Mouse (Mus musculus) G1E-ER4 (cell line): ENCODE results near the gene Gse1. TPM values are rescaled to one million over a fixed set of nuclear protein-coding genes. Genes with fewer than 3 reads are reported as not detected.

Experiments
- GATA1 ChIP-seq: IDR thresholded peaks from one replicate; pipeline ENCODE4 v1.8.0; 2012; ENCODE audit warnings: low read length, inconsistent platforms
- polyA plus RNA-seq: library from polyadenylated mRNA; stranded (reverse); fragments of >175 nt; gene quantifications from 2 replicates; pipeline ENCODE4 v1.2.3, GENCODE M21; 2012

The Gse1 gene
- polyA plus RNA-seq, 1 experiment: 139 TPM

DNA sequence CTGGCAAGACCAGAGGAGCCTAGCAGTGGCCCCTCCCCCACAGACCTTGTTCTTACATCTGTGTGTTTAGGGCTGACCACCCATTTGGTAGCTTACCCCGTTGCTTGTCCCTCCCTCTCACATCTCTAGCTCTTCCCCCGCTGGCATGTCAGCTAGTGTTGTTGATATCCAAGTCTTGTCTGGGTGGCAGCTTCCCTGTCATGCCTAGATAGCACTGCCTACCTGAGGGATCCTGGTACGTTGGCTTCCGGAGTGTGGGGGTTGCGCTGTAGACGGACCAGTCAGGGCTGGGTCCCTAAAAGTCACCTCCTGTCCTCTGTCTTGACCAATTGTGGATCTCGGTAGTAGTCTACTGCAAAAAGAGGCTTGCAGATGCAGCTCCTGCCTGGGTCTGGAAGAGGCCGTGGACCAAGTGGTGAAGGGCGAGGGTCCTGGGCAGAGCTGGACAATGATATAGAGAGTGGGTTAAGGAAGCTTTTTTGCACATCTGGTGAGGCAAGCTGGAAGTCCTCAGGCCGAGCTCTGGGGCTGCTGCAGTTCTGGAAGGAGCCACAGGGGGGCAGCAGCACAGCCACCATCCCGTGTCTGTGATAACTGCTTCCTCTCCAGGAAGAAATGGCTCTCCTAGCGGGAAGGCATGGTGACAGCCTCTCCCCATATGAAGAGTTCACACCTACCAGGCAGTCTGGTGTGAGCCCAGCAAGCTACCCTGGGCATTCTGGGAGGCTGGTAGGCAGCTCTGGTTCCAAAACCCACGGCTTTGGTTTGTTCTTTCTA lies 341.9 kb downstream of the Gse1 start:
- TF ChIP-seq GATA1: no peak

- TF ChIP-seq GATA1: no peak
Observed at GRCm38 (mm10) chr8:120571561-120571960, 343.3 kb downstream of the Gse1 start.

DNA sequence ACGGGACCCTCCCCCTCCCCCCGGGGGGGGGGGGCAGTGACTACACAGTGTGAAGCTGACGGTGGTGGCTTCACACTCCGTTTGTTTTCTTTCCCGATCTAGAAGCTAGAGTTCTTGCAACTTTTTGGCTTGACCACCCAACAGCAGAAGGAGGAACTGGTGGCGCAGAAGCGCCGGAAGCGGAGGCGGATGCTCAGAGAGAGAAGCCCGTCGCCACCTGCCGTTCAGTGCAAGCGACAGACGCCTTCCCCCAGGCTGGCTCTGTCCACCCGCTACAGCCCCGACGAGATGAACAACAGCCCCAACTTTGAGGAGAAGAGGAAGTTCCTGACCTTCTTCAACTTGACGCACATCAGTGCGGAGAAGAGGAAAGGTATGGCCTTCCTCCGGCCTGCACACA lies 344.3 kb downstream of the Gse1 start:
- TF ChIP-seq GATA1: no peak

DNA sequence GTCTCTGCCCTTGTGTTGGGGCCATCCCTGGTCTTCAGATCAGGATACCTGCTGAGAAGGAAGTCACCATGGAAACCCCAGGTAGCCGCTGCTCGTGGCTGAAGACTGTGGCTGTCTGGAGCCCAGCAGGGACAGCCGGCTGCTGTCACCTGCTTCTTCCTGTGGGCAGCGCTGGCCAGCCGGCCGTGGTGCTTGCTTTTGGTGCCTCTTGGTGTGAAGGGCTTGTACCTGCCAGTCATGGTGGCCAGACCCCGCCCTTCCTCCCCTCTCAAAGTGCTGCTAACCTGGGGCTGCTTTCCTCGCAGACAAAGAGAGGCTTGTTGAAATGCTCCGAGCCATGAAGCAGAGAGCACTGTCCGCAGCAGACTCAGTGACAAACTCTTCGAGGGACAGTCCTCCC lies 345.6 kb downstream of the Gse1 start:
- TF ChIP-seq GATA1: no peak

DNA sequence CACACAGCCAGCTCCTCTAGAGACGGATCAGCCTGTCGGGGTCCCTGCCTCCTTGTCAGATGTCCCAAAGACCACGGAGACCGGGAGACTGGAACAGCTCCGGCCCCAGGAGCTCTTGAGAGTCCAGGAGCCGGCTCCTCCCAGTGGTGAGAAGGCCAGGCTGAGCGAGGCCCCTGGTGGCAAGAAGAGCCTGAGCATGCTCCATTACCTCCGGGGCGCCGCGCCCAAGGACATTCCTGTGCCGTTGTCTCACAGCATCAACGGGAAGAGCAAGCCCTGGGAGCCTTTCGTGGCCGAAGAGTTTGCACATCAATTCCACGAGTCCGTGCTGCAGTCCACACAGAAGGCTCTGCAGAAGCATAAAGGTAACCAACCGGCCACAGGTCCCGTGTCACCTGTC lies 346.7 kb downstream of the Gse1 start:
- TF ChIP-seq GATA1: no peak

DNA sequence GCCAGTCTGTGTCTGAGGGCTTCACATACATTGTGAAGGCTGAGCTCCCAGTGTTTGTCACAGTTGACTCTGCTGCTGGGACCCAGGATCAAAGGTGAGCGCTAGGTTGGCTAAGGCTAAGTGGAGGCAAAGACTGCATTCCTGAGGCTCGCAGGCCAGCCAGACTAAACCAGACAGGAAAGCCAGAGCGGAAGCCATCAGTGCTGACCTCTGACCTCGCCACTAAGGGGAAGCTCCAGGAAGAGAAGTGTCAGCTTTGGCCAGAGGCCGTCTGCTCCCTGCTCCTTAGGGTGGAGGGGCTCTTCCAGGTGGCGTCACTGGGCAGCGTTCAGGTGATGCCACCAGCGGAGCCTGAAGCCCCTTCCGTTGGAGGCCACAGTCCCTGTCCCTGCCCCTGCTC lies 347.5 kb downstream of the Gse1 start:
- TF ChIP-seq GATA1: no peak

- TF ChIP-seq GATA1: no peak
Observed at GRCm38 (mm10) chr8:120577821-120578220, 349.6 kb downstream of the Gse1 start.

- no peak for TF ChIP-seq GATA1
Observed at GRCm38 (mm10) chr8:120580336-120581000, 352.2 kb downstream of the Gse1 start.

GRCm38 (mm10) chr8:120581329-120581728 lies 353.1 kb downstream of the Gse1 start:
- no peak for TF ChIP-seq GATA1

GRCm38 (mm10) chr8:120581811-120582210 lies 353.6 kb downstream of the Gse1 start:
- TF ChIP-seq GATA1: no peak

DNA sequence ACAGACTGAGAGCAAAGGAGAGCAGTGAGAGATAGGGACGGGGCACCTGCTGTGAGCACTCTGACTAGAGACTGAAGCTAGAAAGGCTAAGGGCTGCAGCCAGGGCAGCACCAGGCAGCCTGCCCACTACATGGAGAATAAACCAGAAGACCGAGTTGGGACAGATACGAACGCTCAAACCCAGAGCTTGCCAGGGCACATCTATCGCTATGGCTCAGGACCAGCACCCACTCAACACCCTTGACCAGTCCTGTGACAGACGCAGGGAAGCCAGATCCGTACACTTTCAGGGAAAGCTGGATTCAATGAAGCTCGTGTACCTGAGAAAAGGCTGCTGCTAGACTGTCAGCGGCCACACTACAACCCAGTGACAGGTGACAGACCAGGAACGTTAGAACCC lies 357.3 kb downstream of the Gse1 start:
- TF ChIP-seq GATA1: no peak

- no peak for TF ChIP-seq GATA1
Observed at GRCm38 (mm10) chr8:120588908-120589771, 360.9 kb downstream of the Gse1 start, which contains the start of gene Gins2. Gene Gins2, minus strand, starts transcription at chr8:120589304.

DNA sequence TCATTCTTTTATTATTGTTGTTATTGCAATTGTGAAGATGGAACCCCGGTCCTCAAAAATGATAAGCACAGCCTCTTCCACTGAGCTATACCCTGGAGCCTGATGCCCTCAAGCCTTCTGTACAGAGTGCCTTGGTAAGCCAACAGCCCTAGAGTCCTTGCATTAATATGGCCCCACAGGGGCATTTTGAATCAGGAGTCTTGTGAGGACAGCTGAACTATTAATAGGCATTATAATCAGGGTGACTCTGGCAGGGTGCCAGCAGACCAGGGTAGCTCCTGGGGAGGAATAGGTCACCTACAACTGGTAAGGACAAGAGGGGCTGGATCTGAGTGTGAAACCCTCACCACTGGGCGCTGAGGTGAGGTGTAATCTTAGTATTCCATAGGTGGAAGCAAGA lies 361.7 kb downstream of the Gse1 start:
- no peak for TF ChIP-seq GATA1

- no peak for TF ChIP-seq GATA1
Observed at GRCm38 (mm10) chr8:120591587-120592292, 363.5 kb downstream of the Gse1 start.

DNA sequence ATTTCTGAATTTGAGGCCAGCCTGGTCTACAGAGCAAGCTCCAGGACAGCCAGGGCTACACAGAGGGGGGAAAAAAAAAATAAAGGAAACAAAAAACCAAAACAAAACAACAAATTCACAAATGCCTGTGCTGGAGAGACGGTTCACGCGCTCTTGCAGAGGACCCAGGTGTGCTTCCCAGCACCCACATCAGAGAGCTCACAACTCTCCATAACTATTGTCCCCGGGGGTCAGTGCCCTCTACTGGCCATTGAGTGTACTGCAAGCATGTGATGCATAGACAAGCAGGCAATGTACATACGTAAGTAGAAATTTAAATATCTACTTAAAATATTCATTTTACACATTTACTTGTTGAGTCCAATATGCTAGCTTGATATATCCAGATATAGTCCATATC lies 366.3 kb downstream of the Gse1 start:
- TF ChIP-seq GATA1: no peak
